ENCODE assay signal across 8 mouse cellular contexts in genomic region chr9:8134117-8134574, GRCm38 (mm10). TPM values are rescaled to one million over a fixed set of nuclear protein-coding genes. Genes with fewer than 3 reads are reported as not detected.
DNase-seq lines count a peak whose midpoint lies in the region.

TSS of gene Cep126 (minus strand) at chr9:8134294.

- DNase-seq in adrenal gland, postnatal 25 days = peak; percentile 93
- peak; percentile 90 for DNase-seq in embryo, embryonic 9.5 days (ENCODE audit: extremely low spot score)
- peak; percentile 86 to 88 for DNase-seq in heart, adult 18-20 months
- DNase-seq in kidney, adult 11 months = peak; percentile 83
- peak; percentile 75 to 86 for DNase-seq in left cerebral cortex, postnatal 36 days (ENCODE audit: low spot score in 2 of 2)
- peak; percentile 87 for DNase-seq in mesoderm, embryonic 11.5 days (ENCODE audit: low read depth, low spot score)
- peak; percentile 66 to 71 for DNase-seq in right cerebral cortex, postnatal 36 days (ENCODE audit: low spot score in 2 of 2)
- peak; percentile 69 to 81 for DNase-seq in urinary bladder, postnatal 4 days (ENCODE audit: low spot score in 2 of 2)

- intact Hi-C loops in left cerebral cortex, postnatal 36 days (cut with DNase I) = loop anchor here (5.0 kb wide), 1 partner anchor 92 kb away; the partner anchor contains the start of gene Cfap300

RNA-seq across cellular contexts. Expression of gene Cep126, which starts in this region (rescaled TPM):
- total RNA-seq in adrenal gland, postnatal 25 days (2021) = 11.9 and 12.5 TPM in 2 replicates
- total RNA-seq in heart, adult 18-20 months (2021) = 1 to 10 TPM; 3.4 to 3.7 TPM
- total RNA-seq in left cerebral cortex, postnatal 36 days (2021) = 10 to 100 TPM; 19.4 to 20.6 TPM

Comparison
In these comparisons a context has a peak if more than half of its experiments do, and no peak if none do; other contexts are left out.
1. Peak in every context shown above with its lines: DNase-seq.